Mouse (Mus musculus) limb, embryonic 14.5 days (tissue): ENCODE measurements at regions not wholly inside any gene's neighbourhood (a gene's known extent, or its start where the extent isn't known, plus 50 kb on each side); places are given as distances from the start of the nearest gene placed in this dataset.
A peak's percentile ranks its signal among the peaks of the same experiment; 100 is the strongest.

Experiments
- ATAC-seq: fragments of 200-750 bp; cut with Nextera tagmentation; 2 replicates; pipeline ENCODE4 v1.8.0; 2017; ENCODE audit warnings: low read depth, moderate number of reproducible peaks, moderate TSS enrichment; ENCODE audit not compliant: low FRiP score
- DNase-seq: peaks from one replicate; pipeline ENCODE4 v3.0.0-alpha.2; 2015; ENCODE audit warnings: low spot score
- H3K27ac ChIP-seq: fragments of 300-500 bp; sonication (generic); replicated peaks from 2 replicates; pipeline ENCODE4 v1.5.1; 2014; ENCODE audit warnings: low read depth, mild to moderate bottlenecking, low read length, moderate library complexity, mixed read lengths
- H3K27me3 ChIP-seq: fragments of 300-500 bp; sonication (generic); 2 replicates; pipeline ENCODE4 v1.6.1; 2014; ENCODE audit warnings: low read length, mixed read lengths; ENCODE audit not compliant: control insufficient read depth, insufficient read depth
- H3K36me3 ChIP-seq: fragments of 300-500 bp; sonication (generic); 2 replicates; pipeline ENCODE4 v1.6.1; 2014; ENCODE audit warnings: mild to moderate bottlenecking, low read length, moderate library complexity, mixed read lengths; ENCODE audit not compliant: control insufficient read depth, insufficient read depth
- H3K4me1 ChIP-seq: fragments of 300-500 bp; sonication (generic); 2 replicates; pipeline ENCODE4 v1.6.1; 2014; ENCODE audit warnings: antibody characterized with exemption, low read length, mixed read lengths; ENCODE audit not compliant: control insufficient read depth, insufficient read depth
- H3K4me2 ChIP-seq: fragments of 300-500 bp; sonication (generic); replicated peaks from 2 replicates; pipeline ENCODE4 v1.6.1; 2014; ENCODE audit warnings: low read depth, mild to moderate bottlenecking, low read length, moderate library complexity; ENCODE audit not compliant: severe bottlenecking
- H3K4me3 ChIP-seq: fragments of 300-500 bp; sonication (generic); replicated peaks from 2 replicates; pipeline ENCODE4 v1.5.1; 2014; ENCODE audit warnings: low read length
- H3K9ac ChIP-seq: fragments of 300-500 bp; sonication (generic); 2 replicates; pipeline ENCODE4 v1.6.1; 2014; ENCODE audit warnings: mild to moderate bottlenecking, low read depth, low read length, moderate library complexity; ENCODE audit not compliant: severe bottlenecking
- H3K9me3 ChIP-seq: fragments of 300-500 bp; sonication (generic); 2 replicates; pipeline ENCODE4 v1.6.1; 2016; ENCODE audit warnings: low read length; ENCODE audit not compliant: control insufficient read depth
- POLR2A ChIP-seq: fragments of 200-500 bp; IDR thresholded peaks from 2 replicates; pipeline ENCODE4 v1.8.0; 2012; ENCODE audit warnings: inconsistent platforms, mild to moderate bottlenecking, moderate library complexity, borderline replicate concordance; ENCODE audit not compliant: insufficient read depth, insufficient read length; ENCODE audit errors: extremely low read depth
- WGBS: fragments of 180-500 bp; shearing (Covaris S2); extraction: QIAGEN DNeasy Blood & Tissue Kit; methylation state at CpG from one replicate; pipeline ENCODE4 v1.1.7; 2014; 5-methylcytosine and 5-hydroxymethylcytosine counted together

- TF ChIP-seq POLR2A = no peak
- H3K27ac ChIP-seq = no peak overlapping the region
- WGBS = 20% methylated on average over 3 of the region's 3 CpGs
- 0 out of 2 replicates have a peak, but pooled peaks cover 2% of the 10 kb centered on the region for H3K4me1 ChIP-seq
- H3K27me3 ChIP-seq = no peaks in the 10 kb centered on the region
- no peaks in the 10 kb centered on the region for H3K36me3 ChIP-seq
- no peak for ATAC-seq
- peak; percentile 44 for DNase-seq
- no peaks in the 10 kb centered on the region for H3K9me3 ChIP-seq
- H3K4me3 ChIP-seq = no peak overlapping the region
- H3K4me2 ChIP-seq = no peak overlapping the region
- H3K9ac ChIP-seq = no peak overlapping the region
These were observed 84.9 kb downstream of the Impad1 start for GRCm38 (mm10) chr4:4708261-4708660.

GRCm38 (mm10) chr4:4699102-4699501 is 94.1 kb downstream of the Impad1 start:
- H3K4me2 ChIP-seq = no peak overlapping the region
- no peaks in the 10 kb centered on the region for H3K27me3 ChIP-seq
- TF ChIP-seq POLR2A = no peak
- no peak for DNase-seq
- no peak overlapping the region for H3K27ac ChIP-seq
- no peaks in the 10 kb centered on the region for H3K9me3 ChIP-seq
- H3K9ac ChIP-seq = no peak overlapping the region
- H3K36me3 ChIP-seq = no peaks in the 10 kb centered on the region
- H3K4me1 ChIP-seq = no peaks in the 10 kb centered on the region
- H3K4me3 ChIP-seq = no peak overlapping the region
- WGBS = 81% methylated on average over 2 of the region's 2 CpGs
- ATAC-seq = no peak

DNA sequence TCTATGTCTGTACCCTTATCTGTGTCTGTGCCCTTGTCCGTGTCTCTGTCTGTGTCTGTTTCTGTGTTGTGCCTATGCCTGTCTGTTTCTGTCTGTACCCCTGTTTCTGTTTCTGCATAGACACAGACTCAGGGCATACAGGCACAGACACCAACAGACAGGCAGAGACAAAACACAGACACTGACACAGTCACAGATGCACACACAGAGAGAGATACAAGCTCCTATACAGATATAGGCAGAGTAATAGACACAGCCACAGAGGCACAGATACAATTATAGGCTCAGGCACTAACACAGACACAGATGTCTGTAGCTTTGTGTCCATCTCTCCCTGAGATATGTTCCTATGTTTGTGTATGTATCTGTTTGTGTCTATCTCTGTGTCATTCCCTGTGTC is 97.7 kb downstream of the Impad1 start:
- H3K9ac ChIP-seq = no peak overlapping the region
- H3K4me3 ChIP-seq = no peak overlapping the region
- no peak overlapping the region for H3K4me2 ChIP-seq
- H3K9me3 ChIP-seq = no peaks in the 10 kb centered on the region
- WGBS = 77% methylated on average over 1 of the region's 1 CpGs
- DNase-seq (no peak), ATAC-seq (no peak)
- no peaks in the 10 kb centered on the region for H3K27me3 ChIP-seq
- H3K36me3 ChIP-seq = no peaks in the 10 kb centered on the region
- no peak overlapping the region for H3K27ac ChIP-seq
- H3K4me1 ChIP-seq = no peaks in the 10 kb centered on the region
- TF ChIP-seq POLR2A = no peak

- no peak overlapping the region for H3K27ac ChIP-seq
- H3K9ac ChIP-seq = no peak overlapping the region
- no peak for TF ChIP-seq POLR2A
- WGBS = 10% methylated on average over 4 of the region's 4 CpGs
- H3K4me2 ChIP-seq = no peak overlapping the region
- ATAC-seq (no peak), DNase-seq (no peak)
- no peaks in the 10 kb centered on the region for H3K27me3 ChIP-seq
- H3K9me3 ChIP-seq = no peaks in the 10 kb centered on the region
- no peaks in the 10 kb centered on the region for H3K36me3 ChIP-seq
- H3K4me3 ChIP-seq = no peak overlapping the region
- no peaks in the 10 kb centered on the region for H3K4me1 ChIP-seq
These were observed 106.2 kb downstream of the Impad1 start for GRCm38 (mm10) chr4:4686920-4687319.

- H3K4me1 ChIP-seq = no peaks in the 10 kb centered on the region
- H3K36me3 ChIP-seq = no peaks in the 10 kb centered on the region
- no peak for DNase-seq
- H3K9ac ChIP-seq = no peak overlapping the region
- no peaks in the 10 kb centered on the region for H3K27me3 ChIP-seq
- H3K4me2 ChIP-seq = no peak overlapping the region
- no peak overlapping the region for H3K4me3 ChIP-seq
- ATAC-seq = no peak
- H3K27ac ChIP-seq = no peak overlapping the region
- TF ChIP-seq POLR2A = no peak
- H3K9me3 ChIP-seq = no peaks in the 10 kb centered on the region
These were observed 118.5 kb downstream of the Impad1 start for GRCm38 (mm10) chr4:4674607-4675006.

DNA sequence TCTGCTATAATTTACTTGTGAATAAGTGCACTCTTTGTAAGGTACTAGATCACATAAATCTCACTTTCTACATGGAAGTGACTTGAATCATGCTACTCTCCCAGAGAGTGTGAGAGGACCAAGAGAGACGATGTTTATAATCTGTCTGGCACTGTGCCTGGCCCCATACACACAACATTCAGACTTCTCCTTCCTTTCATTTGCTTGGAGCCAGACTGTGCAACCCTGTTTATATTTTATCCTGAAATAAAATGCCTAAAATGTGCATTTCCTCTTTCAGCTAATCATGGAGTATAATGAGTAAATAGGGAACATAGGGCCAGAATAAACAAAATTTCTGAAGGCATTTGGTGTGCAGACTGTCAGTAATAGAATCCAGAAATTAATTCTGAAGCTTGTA is 142.9 kb downstream of the Impad1 start:
- Histone ChIP-seq H3K27me3 (no peaks in the 10 kb centered on the region), H3K27ac (no peak overlapping the region), H3K4me1 (no peaks in the 10 kb centered on the region), H3K9me3 (no peaks in the 10 kb centered on the region), H3K36me3 (no peaks in the 10 kb centered on the region), H3K9ac (no peak overlapping the region), H3K4me3 (no peak overlapping the region), H3K4me2 (no peak overlapping the region)
- WGBS = 28% methylated on average over 1 of the region's 1 CpGs
- TF ChIP-seq POLR2A = no peak
- DNase-seq (no peak), ATAC-seq (no peak)
